Mouse (Mus musculus): ENCODE measurements around the gene Pex3. TPM values are rescaled to one million over a fixed set of nuclear protein-coding genes. Genes with fewer than 3 reads are reported as not detected.

Gene Pex3
- 84.1 TPM for polyA plus RNA-seq (2014; fragmentation: Illumina TruSeq; extraction: RNeasy Lipid Tissue Mini Kit (QIAGEN cat#74804); ENCODE audit: low read depth, low replicate concordance)

DNA sequence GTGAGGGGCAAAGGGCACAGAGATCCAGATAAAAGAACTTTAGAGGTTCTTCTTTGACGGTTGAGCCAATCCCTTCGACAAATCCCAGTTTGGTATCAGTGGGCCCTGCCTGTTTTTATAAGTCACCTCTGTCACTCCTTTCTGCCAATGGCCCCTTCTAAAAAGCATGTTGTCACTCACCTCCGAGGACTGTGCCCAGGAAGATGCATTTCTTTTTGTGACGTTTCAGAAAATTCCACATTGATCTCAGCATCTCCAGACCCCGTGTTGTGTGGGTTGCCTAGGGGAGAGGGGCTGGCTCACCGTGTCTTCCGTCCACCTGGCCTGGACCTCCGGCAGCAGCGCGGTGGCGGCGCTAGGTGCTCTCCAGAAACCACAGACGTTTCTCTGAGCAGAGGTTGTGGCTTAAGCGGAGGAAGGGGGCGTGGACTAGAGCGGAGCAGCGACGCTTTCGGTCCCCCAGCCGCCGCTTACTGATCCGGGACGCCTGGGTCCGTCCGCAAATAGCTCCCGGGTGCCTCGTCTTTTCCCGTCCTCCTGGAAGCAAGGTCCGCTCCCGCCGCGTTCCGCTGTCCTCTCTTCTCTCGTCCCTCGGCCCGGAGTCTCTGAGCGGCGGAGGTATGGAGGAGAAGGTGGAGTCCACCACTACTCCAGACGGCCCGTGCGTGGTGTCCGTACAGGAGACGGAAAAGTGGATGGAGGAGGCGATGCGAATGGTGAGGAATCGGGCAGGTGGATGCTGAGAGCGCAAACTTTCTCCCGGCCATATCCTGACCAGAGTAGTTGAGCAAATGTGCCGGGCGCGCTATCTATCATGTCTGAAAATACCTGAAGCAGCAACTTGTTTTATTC, at the start of gene Pex3, which contains the start of gene Adat2:
TSS of gene Pex3 (minus strand) at position 497 of the 852 bp plus-strand sequence.
TSS of gene Adat2 (plus strand) at position 249 of the 852 bp plus-strand sequence.

DNA sequence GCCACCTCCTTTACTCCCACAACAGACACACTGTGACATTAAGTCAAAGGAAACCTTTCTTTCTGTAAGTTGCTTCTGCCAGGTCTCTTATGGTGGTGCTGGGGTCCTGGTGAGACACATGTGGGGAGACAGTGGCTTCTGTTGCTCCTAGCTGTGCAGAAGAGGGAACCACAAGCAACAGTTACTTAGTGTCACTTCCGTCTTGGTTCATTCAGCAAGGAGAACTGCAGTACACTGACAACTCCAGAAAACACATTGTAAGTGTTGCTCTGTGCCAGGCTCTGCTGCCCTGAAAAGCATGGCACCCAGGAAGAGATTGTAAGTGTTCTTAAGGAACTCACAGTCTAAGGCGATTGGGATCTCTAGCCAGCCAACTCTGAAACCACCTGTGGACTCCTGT, 53.6 kb downstream of the Pex3 start, which contains the start of gene Fuca2:
TSS of gene Fuca2 (plus strand) at position 210 of the 400 bp plus-strand sequence.

Other genes with a start within 250 kb of the Pex3 start
- gene Phactr2, start 78.7 kb downstream of the Pex3 start, polyA plus RNA-seq (2014; fragmentation: Illumina TruSeq; extraction: RNeasy Lipid Tissue Mini Kit (QIAGEN cat#74804); ENCODE audit: low read depth, low replicate concordance) = 39.1 TPM
- gene Fuca2, start 53.6 kb downstream of the Pex3 start, polyA plus RNA-seq (2014; fragmentation: Illumina TruSeq; extraction: RNeasy Lipid Tissue Mini Kit (QIAGEN cat#74804); ENCODE audit: low read depth, low replicate concordance) = 67.6 TPM
- 1.6 TPM for gene Adat2, start 248 bp downstream of the Pex3 start, polyA plus RNA-seq (2014; fragmentation: Illumina TruSeq; extraction: RNeasy Lipid Tissue Mini Kit (QIAGEN cat#74804); ENCODE audit: low read depth, low replicate concordance)